11 mouse cellular contexts compared by ENCODE assay signal in the genomic region with DNA sequence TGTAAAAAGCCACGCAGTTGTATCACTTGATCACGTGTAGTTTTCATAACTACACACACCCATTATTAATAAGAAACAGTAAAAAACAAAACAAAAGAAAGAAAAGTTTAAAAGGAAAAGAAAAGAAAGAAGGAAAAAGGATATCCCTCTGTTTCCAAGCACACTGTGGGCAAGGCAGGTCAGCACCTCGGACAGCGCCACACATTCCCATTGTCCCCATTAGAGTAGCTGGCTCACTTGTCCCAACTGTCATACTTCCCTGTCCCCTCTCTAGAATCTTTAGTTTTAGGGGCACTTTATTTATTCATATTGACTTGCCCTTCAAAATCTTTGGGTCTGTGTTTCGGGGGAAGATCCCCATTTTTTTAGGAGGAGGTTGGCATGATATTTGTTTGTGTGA. TPM values are rescaled to one million over a fixed set of nuclear protein-coding genes. Genes with fewer than 3 reads are reported as not detected.
A peak's percentile ranks its signal among the peaks of the same experiment; 100 is the strongest.
DNase-seq lines count a peak whose midpoint lies in the region.
"Had no signal": no experiment of that assay in that cellular context is flagged by ENCODE, and none has a peak within 500 bp of the region (broad histone marks: within the 10 kb centered on the region; RNA-seq: fewer than 3 reads in every experiment).

No protein-coding gene starts in this region.

- intact Hi-C loops in heart, postnatal 14 days (cut with DNase I), result no loop called here

- peak; percentile 54 to 61 for DNase-seq in heart, postnatal 14 days
- DNase-seq in heart, adult 9 months (ENCODE audit: low spot score in 2 of 2), result no peak
- DNase-seq in urinary bladder, postnatal 25 days (ENCODE audit: low spot score), result peak; percentile 12
- DNase-seq in urinary bladder, postnatal 4 days (ENCODE audit: low spot score in 2 of 2), result no peak
- peak; percentile 47 for DNase-seq in kidney, postnatal 14 days
- no peak for DNase-seq in layer of hippocampus, postnatal 10 days (ENCODE audit: low spot score in 2 of 2)
- no peak for DNase-seq in right cerebral cortex, adult 2 months (ENCODE audit: low spot score in 2 of 2)
- no peak for DNase-seq in right cerebral cortex, postnatal 14 days
- DNase-seq: right cerebral cortex, postnatal 4 days had no signal

RNA-seq across cellular contexts. Expression of gene Grid1, which starts 47.4 kb away (rescaled TPM):
- total RNA-seq in heart, postnatal 14 days (2021), result not detected
- 10 to 100 TPM; 48.4 to 51.1 TPM for total RNA-seq in layer of hippocampus, postnatal 10 days (2021)
- total RNA-seq: common myeloid progenitor, adult 5-6 weeks; hematopoietic stem cell, adult 5-6 weeks had no signal

Comparison
In these comparisons a context has a peak if more than half of its experiments do, and no peak if none do; other contexts are left out.
1. DNase-seq: peak in heart, postnatal 14 days (2 of 2), urinary bladder, postnatal 25 days (single experiment) and kidney, postnatal 14 days (single experiment); none in heart, adult 9 months (0 of 2), urinary bladder, postnatal 4 days (0 of 2), layer of hippocampus, postnatal 10 days (0 of 2), right cerebral cortex, adult 2 months (0 of 2) and right cerebral cortex, postnatal 14 days (single experiment).
2. RNA of gene Grid1, which starts 47.4 kb away (total RNA-seq): 48.4 to 51.1 TPM in layer of hippocampus, postnatal 10 days; not detected in heart, postnatal 14 days; every median in the first group is over 10 times any median in the second.